Mouse (Mus musculus) lung, adult 2 months (tissue): ENCODE results near the gene Pbx4.

ENCODE experiments used
- CTCF ChIP-seq: fragments of 200-500 bp; IDR thresholded peaks from 2 replicates; pipeline ENCODE4 v1.5.1; 2011; ENCODE audit warnings: mild to moderate bottlenecking, low read length, control low read depth; ENCODE audit not compliant: insufficient read depth
- POLR2A ChIP-seq: fragments of 200-500 bp; IDR thresholded peaks from 2 replicates; pipeline ENCODE4 v1.6.1; 2011; ENCODE audit warnings: low read depth, mild to moderate bottlenecking, control low read depth, low read length, borderline replicate concordance; ENCODE audit errors: extremely low read depth

DNA sequence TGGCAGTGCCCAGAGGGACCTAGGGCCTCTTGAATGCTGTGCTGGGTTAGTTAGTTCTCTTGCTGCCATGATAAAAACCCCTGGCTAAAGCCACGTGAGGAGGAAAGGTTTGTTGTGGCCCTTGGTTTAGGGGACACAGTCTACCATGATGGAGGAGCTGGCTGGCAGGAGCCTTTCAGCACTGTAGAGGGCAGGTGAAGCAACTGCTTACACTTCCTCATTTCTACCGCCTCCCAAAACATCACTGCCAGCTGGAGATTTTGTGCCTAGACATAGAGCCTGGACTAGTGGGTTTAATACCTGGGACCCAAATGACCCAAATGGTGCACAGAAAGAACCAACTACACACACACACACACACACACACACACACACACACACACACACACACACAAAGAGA, 29.0 kb downstream of the Pbx4 start:
- TF ChIP-seq CTCF (no peak), POLR2A (no peak)
